ENCODE assay signal across 8 mouse cellular contexts in the genomic region with DNA sequence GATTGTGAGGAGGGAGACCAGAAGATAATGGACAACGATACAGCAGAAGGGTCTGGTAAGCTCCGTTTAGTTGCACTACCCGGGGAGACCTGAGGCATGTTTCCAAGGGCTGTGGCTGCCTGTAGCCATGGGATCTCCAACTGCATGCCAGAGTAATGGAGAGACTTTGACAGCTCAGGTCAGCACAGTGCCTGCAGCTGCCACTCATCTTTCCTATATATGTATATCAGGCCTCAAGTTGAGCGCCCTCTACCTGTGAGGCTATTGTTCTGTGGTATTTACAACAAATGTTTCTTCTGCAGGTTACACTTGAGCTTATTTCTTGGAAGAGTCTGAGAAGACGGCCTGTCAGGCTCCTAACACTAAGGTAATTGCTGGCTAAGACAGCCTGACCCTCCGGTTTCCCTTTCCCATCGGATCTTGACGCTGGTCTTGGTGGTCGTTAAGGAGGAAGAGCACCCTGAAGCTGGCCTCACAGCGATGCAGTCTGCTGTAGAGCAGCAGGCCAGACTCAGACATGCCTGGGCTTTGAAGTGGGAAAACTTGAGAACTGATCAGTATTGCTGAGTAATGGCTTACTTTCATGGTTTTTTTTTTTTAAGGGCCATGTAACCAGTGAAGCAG. TPM values are rescaled to one million over a fixed set of nuclear protein-coding genes. Genes with fewer than 3 reads are reported as not detected.
DNase-seq lines count a peak whose midpoint lies in the region; ATAC-seq and TF ChIP-seq lines count a peak whose summit lies in the region.

No protein-coding gene starts in this region.

- H3K4me3 ChIP-seq in liver, embryonic 14.5 days (ENCODE audit: insufficient read depth in 1 of 2, low read depth in 2 of 2, low read length in 2 of 2), result peak overlapping the region; percentile 79 to 86

- H3K4me2 ChIP-seq in liver, embryonic 14.5 days (ENCODE audit: low read depth), result peak overlapping the region; percentile 72

- H3K9me3 ChIP-seq in liver, embryonic 14.5 days (ENCODE audit: control insufficient read depth, low read length), result no peaks in the 10 kb centered on the region

- peak overlapping the region; percentile 75 for H3K27ac ChIP-seq in liver, embryonic 14.5 days

- no peaks in the 10 kb centered on the region for H3K27me3 ChIP-seq in liver, embryonic 14.5 days (ENCODE audit: control insufficient read depth, insufficient read depth, low read length)

- peak; percentile 34 for ATAC-seq in liver, embryonic 14.5 days (ENCODE audit: insufficient read depth)

- H3K9ac ChIP-seq in liver, embryonic 14.5 days (replicated peaks), result peak overlapping the region; percentile 88

- DNase-seq in urinary bladder, adult 18-20 months (ENCODE audit: low spot score in 2 of 2), result peak; percentile 16 to 33
- DNase-seq in urinary bladder, adult 2 months (ENCODE audit: low spot score), result no peak
- peak; percentile 47 to 58 for DNase-seq in cerebellum, postnatal 14 days
- DNase-seq in gastrocnemius, postnatal 25 days, result peak; percentile 30
- DNase-seq in kidney, adult 18-20 months, result peak; percentile 57
- DNase-seq in liver, embryonic 14.5 days (ENCODE audit: low read depth in 3 of 3, low spot score in 3 of 3), result peak; percentile 52 to 64 (median 54)
- DNase-seq in naive thymus-derived CD4-positive, alpha-beta T cell, adult 2 months (ENCODE audit: low read depth), result peak; percentile 88
- DNase-seq in thymus, postnatal 14 days, result peak; percentile 83

- no peak for TF ChIP-seq EP300 in liver, embryonic 14.5 days (IDR thresholded peaks at IDR 0.05; ENCODE audit: low read depth)

- TF ChIP-seq CTCF in liver, embryonic 14.5 days (IDR thresholded peaks at IDR 0.05; ENCODE audit: low read depth), result peak; percentile 82

- peaks cover 20% of the 10 kb centered on the region for H3K36me3 ChIP-seq in liver, embryonic 14.5 days (replicated peaks; ENCODE audit: control insufficient read depth, insufficient read depth, low read depth)

- peaks cover 3 to 19% of the 10 kb centered on the region in 2 experiments; a peak in 3 of 4 replicates for H3K4me1 ChIP-seq in liver, embryonic 14.5 days (replicated peaks; ENCODE audit: control insufficient read depth in 2 of 2, insufficient read depth in 2 of 2, low read length in 1 of 2)

- 16% methylated on average over 10 of the region's 10 CpGs for WGBS in liver, embryonic 14.5 days (ENCODE audit: insufficient replicate concordance)

RNA-seq across cellular contexts. Expression of gene Rab42, which starts 6.8 kb away (rescaled TPM):
- 2.3 and 3.6 TPM in 2 replicates for polyA plus RNA-seq in urinary bladder, adult 2 months (2012; rRNA removed)
- under 1 TPM in 1 of 2 experiments, not detected in 1; 0.48 TPM for total RNA-seq in gastrocnemius, postnatal 25 days (2021)
- polyA plus RNA-seq in liver, embryonic 14.5 days (2012; rRNA removed), result 0.33 and 0.47 TPM in 2 replicates
- 0.25 and 0.27 TPM in 2 replicates for polyA plus RNA-seq in liver, embryonic 14.5 days (2014; fragmentation: Nextera tagmentation; extraction: Ambion mirVana)

RNA-seq across cellular contexts. Expression of gene Trnau1ap, which starts 19.4 kb away (rescaled TPM):
- polyA plus RNA-seq in urinary bladder, adult 2 months (2012; rRNA removed), result 12.3 and 22.9 TPM in 2 replicates
- 10 to 100 TPM in 1 of 2 experiments, 1 to 10 TPM in 1; 9.9 to 10.4 TPM for total RNA-seq in gastrocnemius, postnatal 25 days (2021)
- 7.0 and 8.8 TPM in 2 replicates for polyA plus RNA-seq in liver, embryonic 14.5 days (2012; rRNA removed)
- polyA plus RNA-seq in liver, embryonic 14.5 days (2014; fragmentation: Nextera tagmentation; extraction: Ambion mirVana), result 36.6 and 36.7 TPM in 2 replicates

RNA-seq across cellular contexts. Expression of gene Taf12, which starts 35.8 kb away (rescaled TPM):
- 19.4 and 23.4 TPM in 2 replicates for polyA plus RNA-seq in urinary bladder, adult 2 months (2012; rRNA removed)
- 10 to 100 TPM; 31.6 to 32.1 TPM for total RNA-seq in gastrocnemius, postnatal 25 days (2021)
- polyA plus RNA-seq in liver, embryonic 14.5 days (2012; rRNA removed), result 10.4 and 24.5 TPM in 2 replicates
- polyA plus RNA-seq in liver, embryonic 14.5 days (2014; fragmentation: Nextera tagmentation; extraction: Ambion mirVana), result 48.7 and 49.5 TPM in 2 replicates

RNA-seq across cellular contexts. Expression of gene Rcc1, which starts 43.4 kb away (rescaled TPM):
- polyA plus RNA-seq in urinary bladder, adult 2 months (2012; rRNA removed), result 7.5 and 8.7 TPM in 2 replicates
- total RNA-seq in gastrocnemius, postnatal 25 days (2021), result 1 to 10 TPM; 6.5 to 6.6 TPM
- 21.5 and 22.2 TPM in 2 replicates for polyA plus RNA-seq in liver, embryonic 14.5 days (2012; rRNA removed)
- polyA plus RNA-seq in liver, embryonic 14.5 days (2014; fragmentation: Nextera tagmentation; extraction: Ambion mirVana), result 27.2 and 32.0 TPM in 2 replicates

RNA-seq across cellular contexts. Expression of gene Gmeb1, which starts 48.6 kb away (rescaled TPM):
- polyA plus RNA-seq in urinary bladder, adult 2 months (2012; rRNA removed), result 9.7 and 12.1 TPM in 2 replicates
- total RNA-seq in gastrocnemius, postnatal 25 days (2021), result 1 to 10 TPM; 7.4 to 8.0 TPM
- polyA plus RNA-seq in liver, embryonic 14.5 days (2012; rRNA removed), result 6.3 and 8.1 TPM in 2 replicates
- 9.9 and 12.2 TPM in 2 replicates for polyA plus RNA-seq in liver, embryonic 14.5 days (2014; fragmentation: Nextera tagmentation; extraction: Ambion mirVana)
